Mouse (Mus musculus): ENCODE measurements around the gene Homer2.

GRCm38 (mm10) chr7:81732183-81733089 lies 25.1 kb upstream of the Homer2 start:
- no peak for TF ChIP-seq CTCF (IDR thresholded peaks at IDR 0.05; ENCODE audit: low read depth)
- no peak for TF ChIP-seq EP300 (IDR thresholded peaks at IDR 0.05; ENCODE audit: low read depth)
